Mouse (Mus musculus) stomach, postnatal 0 days (tissue): ENCODE measurements at regions not wholly inside any gene's neighbourhood (a gene's known extent, or its start where the extent isn't known, plus 50 kb on each side); places are given as distances from the start of the nearest gene placed in this dataset.

Source experiments
- CTCF ChIP-seq: IDR thresholded peaks from 2 replicates; pipeline ENCODE4 v1.5.1; 2016; ENCODE audit warnings: antibody characterized with exemption, low read depth, mild to moderate bottlenecking, moderate library complexity
- EP300 ChIP-seq: optimal IDR thresholded peaks from 2 replicates; pipeline ENCODE3; 2016; ENCODE audit warnings: antibody characterized with exemption

DNA sequence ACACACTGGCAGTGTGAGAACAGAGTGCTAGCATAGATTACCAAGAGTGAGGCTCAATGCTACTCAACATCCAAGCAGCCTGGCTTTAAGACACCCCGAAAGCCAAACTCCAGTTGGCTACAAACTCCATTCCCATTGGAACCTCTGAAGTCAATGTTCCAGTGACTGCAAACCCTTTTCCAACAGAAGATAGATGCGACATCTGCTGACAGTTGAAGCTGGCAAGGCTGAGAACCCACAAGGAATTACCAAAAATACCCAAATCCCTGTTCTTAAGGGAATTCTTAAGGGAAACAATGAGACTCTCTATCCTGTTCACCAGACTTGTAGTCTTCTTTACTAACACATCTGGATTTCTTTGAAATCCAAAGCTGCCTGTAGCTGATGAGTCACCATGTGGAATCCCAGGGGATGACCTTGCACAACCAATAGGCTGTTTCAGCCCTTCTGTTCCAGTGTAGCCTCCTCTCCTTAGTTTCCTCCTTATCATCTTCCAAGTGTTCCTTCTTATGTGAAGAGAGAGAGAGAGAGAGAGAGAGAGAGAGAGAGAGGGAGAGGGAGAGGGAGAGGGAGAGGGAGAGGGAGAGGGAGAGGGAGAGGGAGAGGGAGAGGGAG, 70.1 kb upstream of the Xylt1 start:
- TF ChIP-seq CTCF (no peak), EP300 (no peak)
